Mouse (Mus musculus) heart, embryonic 12.5 days (tissue): Measurements from ENCODE around the gene Btbd2. TPM values are rescaled to one million over a fixed set of nuclear protein-coding genes. Genes with fewer than 3 reads are reported as not detected.

Experiments
- ATAC-seq: fragments of 200-750 bp; cut with Nextera tagmentation; 2 replicates; pipeline ENCODE4 v1.8.0; 2017; ENCODE audit warnings: moderate TSS enrichment, moderate library complexity; ENCODE audit not compliant: insufficient number of reproducible peaks, low FRiP score
- H3K27ac ChIP-seq: fragments of 300-500 bp; sonication (generic); 2 replicates; pipeline ENCODE4 v1.5.1; 2016; ENCODE audit warnings: mild to moderate bottlenecking, moderate library complexity; ENCODE audit not compliant: poor library complexity, severe bottlenecking
- H3K27me3 ChIP-seq: fragments of 300-500 bp; sonication (generic); replicated peaks from 2 replicates; pipeline ENCODE4 v1.6.1; 2016; ENCODE audit warnings: mild to moderate bottlenecking, moderate library complexity
- H3K36me3 ChIP-seq: fragments of 300-500 bp; sonication (generic); 2 replicates; pipeline ENCODE4 v1.6.1; 2016; ENCODE audit warnings: mild to moderate bottlenecking, moderate library complexity
- H3K4me1 ChIP-seq: fragments of 300-500 bp; sonication (generic); replicated peaks from 2 replicates; pipeline ENCODE4 v1.6.1; 2016; ENCODE audit warnings: mild to moderate bottlenecking
- H3K4me2 ChIP-seq: fragments of 300-500 bp; sonication (generic); 2 replicates; pipeline ENCODE4 v1.6.1; 2016; ENCODE audit warnings: mild to moderate bottlenecking, moderate library complexity
- H3K4me3 ChIP-seq: fragments of 300-500 bp; sonication (generic); 2 replicates; pipeline ENCODE4 v1.5.1; 2016; ENCODE audit warnings: mild to moderate bottlenecking
- H3K9ac ChIP-seq: fragments of 300-500 bp; sonication (generic); 2 replicates; pipeline ENCODE4 v1.6.1; 2016; ENCODE audit warnings: mild to moderate bottlenecking, moderate library complexity
- H3K9me3 ChIP-seq: fragments of 300-500 bp; sonication (generic); replicated peaks from 2 replicates; pipeline ENCODE4 v1.6.1; 2016; ENCODE audit warnings: mild to moderate bottlenecking, moderate library complexity
- WGBS: fragments of 180-500 bp; shearing (Covaris S2); methylation state at CpG from one replicate; pipeline ENCODE4 v1.1.7; 2016; 5-methylcytosine and 5-hydroxymethylcytosine counted together
- polyA plus RNA-seq: library from polyadenylated mRNA; unstranded; fragments of >200 nt; fragmentation: Nextera tagmentation; extraction: Ambion mirVana; gene quantifications from 2 replicates; pipeline ENCODE4 v1.2.1, GENCODE M21; 2016

Btbd2 gene
- polyA plus RNA-seq, 1 experiment from 2014 or later = 64.9 TPM

- H3K27ac ChIP-seq = no peak overlapping the region
- H3K4me3 ChIP-seq = no peak overlapping the region
- no peak overlapping the region for H3K4me2 ChIP-seq
- H3K36me3 ChIP-seq = peaks cover 65% of the 10 kb centered on the region
- no peak for ATAC-seq
- no peaks in the 10 kb centered on the region for H3K27me3 ChIP-seq
- peaks cover 49% of the 10 kb centered on the region for H3K4me1 ChIP-seq
- H3K9me3 ChIP-seq = no peaks in the 10 kb centered on the region
- WGBS = 85% methylated on average over 19 of the region's 19 CpGs
- H3K9ac ChIP-seq = 0 out of 2 replicates have a peak overlapping the region, but pooled peaks have one; percentile 15
Observed at GRCm38 (mm10) chr10:80666837-80667412, 10.1 kb upstream of the Btbd2 start.

GRCm38 (mm10) chr10:80665981-80666733 is 9.3 kb upstream of the Btbd2 start:
- no peak overlapping the region for H3K4me3 ChIP-seq
- peak overlapping the region; percentile 86 for H3K27ac ChIP-seq
- no peaks in the 10 kb centered on the region for H3K27me3 ChIP-seq
- ATAC-seq = no peak
- H3K36me3 ChIP-seq = peaks cover 58% of the 10 kb centered on the region
- no peak overlapping the region for H3K4me2 ChIP-seq
- H3K9me3 ChIP-seq = no peaks in the 10 kb centered on the region
- 79% methylated on average over 10 of the region's 10 CpGs for WGBS
- peak overlapping the region; percentile 15; the same call in 1 of the 2 replicates for H3K9ac ChIP-seq
- peaks cover 44% of the 10 kb centered on the region for H3K4me1 ChIP-seq

GRCm38 (mm10) chr10:80665459-80665858 is 8.6 kb upstream of the Btbd2 start:
- WGBS = 64% methylated on average over 4 of the region's 4 CpGs
- H3K36me3 ChIP-seq = peaks cover 51% of the 10 kb centered on the region
- H3K9me3 ChIP-seq = no peaks in the 10 kb centered on the region
- H3K27me3 ChIP-seq = no peaks in the 10 kb centered on the region
- peak overlapping the region; percentile 86 for H3K27ac ChIP-seq
- no peak for ATAC-seq
- peak overlapping the region; percentile 60; the same call in 1 of the 2 replicates for H3K9ac ChIP-seq
- no peak overlapping the region for H3K4me3 ChIP-seq
- H3K4me1 ChIP-seq = peaks cover 44% of the 10 kb centered on the region
- H3K4me2 ChIP-seq = peak overlapping the region; percentile 57; the same call in 1 of the 2 replicates

DNA sequence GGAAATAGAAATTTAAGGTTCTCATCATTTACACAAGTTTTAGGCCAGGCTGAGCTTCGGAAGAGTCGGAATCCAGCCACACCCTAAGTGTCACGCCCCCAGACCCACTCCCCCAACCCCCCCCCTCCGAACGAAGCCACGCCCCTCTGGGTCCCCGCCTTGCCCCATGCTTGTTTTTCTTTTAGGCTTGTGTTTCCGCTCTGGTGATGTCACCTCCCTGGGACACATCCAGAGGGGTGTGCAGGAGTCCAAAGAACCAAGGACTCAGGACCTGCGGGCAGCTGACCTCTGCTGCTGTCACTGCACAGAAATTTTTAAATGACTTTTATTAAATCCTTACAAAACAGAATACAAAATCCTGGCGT is 8.1 kb upstream of the Btbd2 start:
- H3K9ac ChIP-seq = peak overlapping the region; percentile 60
- H3K4me1 ChIP-seq = peaks cover 44% of the 10 kb centered on the region
- H3K27me3 ChIP-seq = no peaks in the 10 kb centered on the region
- peaks cover 46% of the 10 kb centered on the region for H3K36me3 ChIP-seq
- H3K4me2 ChIP-seq = peak overlapping the region; percentile 57
- WGBS = 10% methylated on average over 10 of the region's 10 CpGs
- H3K9me3 ChIP-seq = no peaks in the 10 kb centered on the region
- peak overlapping the region; percentile 86 for H3K27ac ChIP-seq
- ATAC-seq = peak; percentile 70
- H3K4me3 ChIP-seq = 0 out of 2 replicates have a peak overlapping the region, but pooled peaks have one; percentile 27

DNA sequence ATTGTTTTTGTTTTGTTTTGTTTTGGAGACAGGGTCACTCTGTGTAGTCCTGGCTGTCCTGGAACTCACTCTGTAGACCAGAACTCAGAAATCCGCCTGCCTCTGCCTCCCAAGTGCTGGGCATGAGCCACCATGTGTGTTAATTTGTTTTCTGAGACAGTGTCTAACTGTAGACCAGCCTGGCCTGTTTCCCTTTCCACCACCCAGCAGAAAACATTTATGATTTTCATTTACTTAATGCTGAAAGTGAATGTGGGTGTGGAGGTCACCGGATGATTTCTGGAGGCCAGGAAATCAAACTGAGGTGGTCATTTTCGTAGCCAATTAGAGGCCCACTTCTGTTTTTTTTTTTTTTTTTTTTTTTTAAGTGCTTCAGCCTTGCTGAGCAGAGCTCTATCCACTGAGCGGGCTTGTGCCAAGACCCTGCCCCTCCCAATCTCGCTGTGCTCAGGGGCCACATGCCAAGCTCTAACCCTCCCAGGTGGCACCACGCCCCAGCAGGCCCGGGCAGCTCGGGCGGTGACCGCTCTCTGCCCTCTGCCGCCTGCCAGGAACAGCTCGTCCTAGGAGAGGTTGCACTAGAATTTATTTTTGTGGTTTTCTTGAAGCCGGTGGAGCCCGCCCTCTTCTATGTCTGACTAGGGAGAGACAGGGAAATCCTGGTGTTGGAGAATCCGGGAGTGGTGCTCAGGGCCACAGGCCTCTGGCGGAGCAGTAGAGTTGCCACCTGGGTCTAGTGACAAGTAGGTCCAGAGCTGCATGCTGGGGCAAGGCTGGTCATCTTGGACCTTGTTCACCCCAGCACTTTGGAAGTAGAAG is 7.5 kb upstream of the Btbd2 start:
- ATAC-seq = peak; percentile 40
- peak overlapping the region; percentile 60 for H3K9ac ChIP-seq

GRCm38 (mm10) chr10:80663485-80664196 is 6.8 kb upstream of the Btbd2 start:
- H3K9me3 ChIP-seq = no peaks in the 10 kb centered on the region
- no peak for ATAC-seq
- H3K27me3 ChIP-seq = no peaks in the 10 kb centered on the region
- H3K27ac ChIP-seq = peak overlapping the region; percentile 86; the same call in 1 of the 2 replicates
- no peak overlapping the region for H3K4me2 ChIP-seq
- WGBS = 21% methylated on average over 5 of the region's 5 CpGs
- H3K4me3 ChIP-seq = no peak overlapping the region
- H3K9ac ChIP-seq = no peak overlapping the region
- H3K4me1 ChIP-seq = peaks cover 47% of the 10 kb centered on the region
- peaks cover 32% of the 10 kb centered on the region for H3K36me3 ChIP-seq

More for the DNA sequence above, 7.5 kb upstream of the Btbd2 start:
- Histone ChIP-seq H3K27me3 (no peaks in the 10 kb centered on the region), H3K4me3 (peak overlapping the region; percentile 27; the same call in 1 of the 2 replicates), H3K4me1 (peaks cover 44% of the 10 kb centered on the region), H3K4me2 (peak overlapping the region; percentile 57), H3K36me3 (peaks cover 40% of the 10 kb centered on the region), H3K9me3 (no peaks in the 10 kb centered on the region), H3K27ac (peak overlapping the region; percentile 86)
- WGBS = 25% methylated on average over 16 of the region's 16 CpGs

GRCm38 (mm10) chr10:80661149-80661548 is 4.3 kb upstream of the Btbd2 start:
- Histone ChIP-seq H3K4me2 (no peak overlapping the region), H3K27ac (no peak overlapping the region), H3K27me3 (no peaks in the 10 kb centered on the region), H3K9ac (no peak overlapping the region), H3K9me3 (no peaks in the 10 kb centered on the region), H3K4me1 (peaks cover 45% of the 10 kb centered on the region), H3K36me3 (peaks cover 7% of the 10 kb centered on the region), H3K4me3 (no peak overlapping the region)
- WGBS = 25% methylated on average over 5 of the region's 5 CpGs
- no peak for ATAC-seq

GRCm38 (mm10) chr10:80659213-80659612 is 2.3 kb upstream of the Btbd2 start:
- no peak overlapping the region for H3K27ac ChIP-seq
- no peak for ATAC-seq
- 15% methylated on average over 10 of the region's 10 CpGs for WGBS
- H3K4me1 ChIP-seq = peaks cover 42% of the 10 kb centered on the region
- H3K4me2 ChIP-seq = peak overlapping the region; percentile 40
- no peaks in the 10 kb centered on the region for H3K9me3 ChIP-seq
- no peaks in the 10 kb centered on the region for H3K27me3 ChIP-seq
- H3K9ac ChIP-seq = no peak overlapping the region
- peak overlapping the region; percentile 7; the same call in 1 of the 2 replicates for H3K4me3 ChIP-seq
- no peaks in the 10 kb centered on the region for H3K36me3 ChIP-seq

GRCm38 (mm10) chr10:80658841-80659202 is 2.0 kb upstream of the Btbd2 start:
- ATAC-seq = no peak
- Histone ChIP-seq H3K36me3 (no peaks in the 10 kb centered on the region), H3K4me3 (no peak overlapping the region), H3K9me3 (no peaks in the 10 kb centered on the region), H3K4me1 (peaks cover 40% of the 10 kb centered on the region), H3K27ac (no peak overlapping the region), H3K27me3 (no peaks in the 10 kb centered on the region), H3K9ac (no peak overlapping the region), H3K4me2 (0 out of 2 replicates have a peak overlapping the region, but pooled peaks have one; percentile 40)
- WGBS = 63% methylated on average over 4 of the region's 4 CpGs

DNA sequence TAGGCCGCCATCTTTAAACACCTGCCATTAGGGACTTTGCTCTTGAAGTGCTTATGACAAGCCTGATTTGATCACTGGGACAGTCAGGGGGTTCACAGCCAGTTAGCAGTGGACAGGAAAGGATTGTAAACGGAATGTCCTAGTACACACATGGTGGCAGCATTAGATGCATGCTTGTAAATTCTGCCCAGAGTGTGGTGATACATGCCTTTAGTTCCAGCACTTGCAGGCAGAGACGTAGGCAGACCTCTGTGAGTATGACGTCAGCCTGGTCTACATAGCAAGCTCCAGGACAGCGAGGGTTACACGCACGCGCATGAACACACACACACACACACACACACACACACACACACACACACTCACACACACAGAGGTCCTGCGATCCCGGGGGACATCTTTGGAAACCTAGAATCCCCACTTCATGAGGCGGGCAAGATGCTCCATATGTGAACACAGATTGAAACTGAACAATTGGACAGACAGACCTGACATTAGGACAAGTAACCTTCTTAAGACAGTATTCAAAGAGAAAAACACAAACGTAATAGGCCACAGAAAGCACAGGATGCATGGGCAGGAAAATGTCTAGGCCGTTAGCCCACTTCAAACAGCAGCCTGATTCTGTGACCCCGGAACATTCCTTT is 1.4 kb upstream of the Btbd2 start:
- H3K4me3 ChIP-seq = no peak overlapping the region
- H3K4me2 ChIP-seq = no peak overlapping the region
- no peak overlapping the region for H3K9ac ChIP-seq
- H3K27me3 ChIP-seq = no peaks in the 10 kb centered on the region
- H3K4me1 ChIP-seq = peaks cover 40% of the 10 kb centered on the region
- H3K27ac ChIP-seq = no peak overlapping the region
- H3K36me3 ChIP-seq = no peaks in the 10 kb centered on the region
- 81% methylated on average over 14 of the region's 14 CpGs for WGBS
- H3K9me3 ChIP-seq = no peaks in the 10 kb centered on the region
- ATAC-seq = no peak
